Mouse (Mus musculus) liver (tissue): ENCODE results near the gene Mepce.
"Not testable (repeated sequence)": the region's sequence is repeated elsewhere in the genome, so short reads cannot be mapped to it uniquely, and the experiment has no call there.

ENCODE experiments used
- DNase-seq: peaks from one replicate; pipeline ENCODE4 v3.0.0-alpha.2; 2020; ENCODE audit warnings: mixed read lengths

The Mepce gene

GRCm38 (mm10) chr5:137787151-137787928 lies at the start of gene Mepce, which contains the start of gene Zcwpw1:
TSS of gene Mepce (minus strand) at chr5:137787655.
TSS of gene Zcwpw1 (plus strand) at chr5:137787798.
- DNase-seq: peak; percentile 94

- DNase-seq: not testable (repeated sequence)
Measured at GRCm38 (mm10) chr5:137837110-137837509, 49.7 kb upstream of the Mepce start.

- no peak for DNase-seq
Measured at GRCm38 (mm10) chr5:137836611-137837010, 49.2 kb upstream of the Mepce start.

GRCm38 (mm10) chr5:137835966-137836520 lies 48.6 kb upstream of the Mepce start, which contains the start of gene Pilra:
TSS of gene Pilra (minus strand) at chr5:137836281.
- DNase-seq: not testable (repeated sequence)

GRCm38 (mm10) chr5:137833500-137833899 lies 46.0 kb upstream of the Mepce start:
- DNase-seq: no peak

- no peak for DNase-seq
Measured at GRCm38 (mm10) chr5:137831506-137831905, 44.1 kb upstream of the Mepce start.

GRCm38 (mm10) chr5:137831106-137831505 lies 43.7 kb upstream of the Mepce start:
- no peak for DNase-seq

- DNase-seq: no peak
Measured at GRCm38 (mm10) chr5:137830238-137830637, 42.8 kb upstream of the Mepce start.

GRCm38 (mm10) chr5:137828694-137829093 lies 41.2 kb upstream of the Mepce start:
- no peak for DNase-seq

GRCm38 (mm10) chr5:137826421-137826820 lies 39.0 kb upstream of the Mepce start:
- no peak for DNase-seq

- no peak for DNase-seq
Measured at GRCm38 (mm10) chr5:137825971-137826370, 38.5 kb upstream of the Mepce start.

GRCm38 (mm10) chr5:137825030-137825429 lies 37.6 kb upstream of the Mepce start:
- no peak for DNase-seq

- no peak for DNase-seq
Measured at GRCm38 (mm10) chr5:137823455-137824045, 36.1 kb upstream of the Mepce start.

GRCm38 (mm10) chr5:137822602-137823001 lies 35.1 kb upstream of the Mepce start:
- no peak for DNase-seq

GRCm38 (mm10) chr5:137822126-137822525 lies 34.7 kb upstream of the Mepce start:
- DNase-seq: no peak

- DNase-seq: no peak
Measured at GRCm38 (mm10) chr5:137817466-137818222, 30.2 kb upstream of the Mepce start.

GRCm38 (mm10) chr5:137808316-137808715 lies 20.9 kb upstream of the Mepce start:
- no peak for DNase-seq

GRCm38 (mm10) chr5:137806158-137806557 lies 18.7 kb upstream of the Mepce start:
- DNase-seq: no peak

GRCm38 (mm10) chr5:137800917-137801316 lies 13.5 kb upstream of the Mepce start:
- DNase-seq: no peak

GRCm38 (mm10) chr5:137796606-137797005 lies 9.2 kb upstream of the Mepce start:
- DNase-seq: no peak

- no peak for DNase-seq
Measured at GRCm38 (mm10) chr5:137791553-137791952, 4.1 kb upstream of the Mepce start.

GRCm38 (mm10) chr5:137788946-137789531 lies 1.6 kb upstream of the Mepce start:
- no peak for DNase-seq

GRCm38 (mm10) chr5:137788171-137788570 lies 716 bp upstream of the Mepce start:
- no peak for DNase-seq
